In genomic region chr11:114819110-114819509, GRCm38 (mm10) we compare ENCODE assay signal across 39 mouse cellular contexts. TPM values are rescaled to one million over a fixed set of nuclear protein-coding genes. Genes with fewer than 3 reads are reported as not detected.
A peak's percentile ranks its signal among the peaks of the same experiment; 100 is the strongest.
DNase-seq lines count a peak whose midpoint lies in the region; ATAC-seq and TF ChIP-seq lines count a peak whose summit lies in the region.
"Had no signal": no experiment of that assay in that cellular context is flagged by ENCODE, and none has a peak within 500 bp of the region (broad histone marks: within the 10 kb centered on the region; RNA-seq: fewer than 3 reads in every experiment).

No protein-coding gene starts in this region.

- DNase-seq in heart, embryonic 10.5 days (ENCODE audit: low spot score) = no peak
- no peak for DNase-seq in heart, postnatal 25 days (ENCODE audit: low spot score)
- no peak for DNase-seq in lung, embryonic 14.5 days
- no peak for DNase-seq in lung, adult 18-20 months
- no peak for DNase-seq in embryonic facial prominence, embryonic 11.5 days (ENCODE audit: low spot score)
- no peak for DNase-seq in layer of hippocampus, postnatal 14 days (ENCODE audit: low spot score in 2 of 2)
- DNase-seq in kidney, adult 2 months = no peak
- DNase-seq: adrenal gland, postnatal 25 days; cerebellum, adult 11-12 months; cerebellum, adult 9-11 months; forebrain, postnatal 0 days; heart, adult 2 months; kidney, adult 9 months; kidney, postnatal 10 days; layer of hippocampus, adult 9-11 months; liver, embryonic 13.5 days; lung, adult 2 months; lung, postnatal 36 days; midbrain, embryonic 14.5 days; right cerebral cortex, adult 18-20 months; spleen, adult 18-20 months; thymus, postnatal 4 days had no signal

- WGBS in heart, embryonic 10.5 days = 50% methylated on average over 2 of the region's 2 CpGs
- 30% methylated on average over 2 of the region's 2 CpGs for WGBS in lung, embryonic 14.5 days
- 8% methylated on average over 2 of the region's 2 CpGs for WGBS in embryonic facial prominence, embryonic 11.5 days
- 78% methylated on average over 2 of the region's 2 CpGs for WGBS in kidney, adult 2 months

- peaks cover 3% of the 10 kb centered on the region; the same call in 1 of the 2 replicates for H3K27me3 ChIP-seq in heart, embryonic 10.5 days (ENCODE audit: insufficient read depth, poor library complexity, severe bottlenecking)
- no peaks in the 10 kb centered on the region for H3K27me3 ChIP-seq in lung, embryonic 14.5 days (ENCODE audit: insufficient read depth, low read length)
- no peaks in the 10 kb centered on the region for H3K27me3 ChIP-seq in ES-Bruce4 (ENCODE audit: control insufficient read depth, insufficient read depth, low read length, poor library complexity, severe bottlenecking)
- H3K27me3 ChIP-seq in embryonic facial prominence, embryonic 11.5 days (ENCODE audit: control insufficient read depth, insufficient read depth, low read length) = no peaks in the 10 kb centered on the region
- no peaks in the 10 kb centered on the region for H3K27me3 ChIP-seq in kidney, adult 2 months (replicated peaks; ENCODE audit: control insufficient read depth, insufficient read depth, low read length)
- H3K27me3 ChIP-seq: embryonic facial prominence, embryonic 13.5 days; limb, embryonic 13.5 days; neural tube, embryonic 12.5 days had no signal

- H3K4me3 ChIP-seq in heart, embryonic 10.5 days = no peak overlapping the region
- no peak overlapping the region for H3K4me3 ChIP-seq in lung, embryonic 14.5 days (ENCODE audit: low read depth, low read length)
- no peak overlapping the region for H3K4me3 ChIP-seq in ES-Bruce4 (ENCODE audit: low read depth, low read length)
- H3K4me3 ChIP-seq in embryonic facial prominence, embryonic 11.5 days (ENCODE audit: low read depth, low read length) = no peak overlapping the region
- no peak overlapping the region for H3K4me3 ChIP-seq in kidney, adult 2 months (ENCODE audit: insufficient read depth, low read depth, low read length)
- H3K4me3 ChIP-seq: embryonic facial prominence, embryonic 13.5 days; heart, adult 2 months; limb, embryonic 13.5 days; liver, embryonic 13.5 days; neural tube, embryonic 12.5 days had no signal

- TF ChIP-seq CTCF in lung, embryonic 14.5 days (IDR thresholded peaks at IDR 0.05; ENCODE audit: low read depth) = no peak
- no peak for TF ChIP-seq CTCF in ES-Bruce4 (IDR thresholded peaks at IDR 0.05; ENCODE audit: low read depth, low read length)
- TF ChIP-seq CTCF in kidney, adult 2 months (conservative IDR thresholded peaks at IDR 0.05; ENCODE audit: insufficient read depth, insufficient read length, low read depth, low read length) = no peak

- intact Hi-C loops in heart, postnatal 25 days (cut with DNase I) = loop anchor here (10.0 kb wide), 1 partner anchor 236 kb away; no protein-coding TSS in a partner anchor

- no peaks in the 10 kb centered on the region for H3K9me3 ChIP-seq in heart, embryonic 10.5 days
- H3K9me3 ChIP-seq in lung, embryonic 14.5 days (ENCODE audit: low read depth, low read length) = no peaks in the 10 kb centered on the region
- no peaks in the 10 kb centered on the region; the same call in 1 of the 2 replicates for H3K9me3 ChIP-seq in ES-Bruce4 (replicated peaks; ENCODE audit: control insufficient read depth, insufficient read depth, low read length, poor library complexity, severe bottlenecking)
- H3K9me3 ChIP-seq in embryonic facial prominence, embryonic 11.5 days (replicated peaks; ENCODE audit: control insufficient read depth, low read length) = no peaks in the 10 kb centered on the region
- H3K9me3 ChIP-seq: embryonic facial prominence, embryonic 13.5 days; limb, embryonic 13.5 days; liver, embryonic 13.5 days; megakaryocyte, embryonic 14.5 days; neural tube, embryonic 12.5 days had no signal

- no peak for TF ChIP-seq POLR2A in ES-Bruce4 (IDR thresholded peaks at IDR 0.05; ENCODE audit: insufficient read depth, low read length)
- TF ChIP-seq POLR2A in kidney, adult 2 months (IDR thresholded peaks at IDR 0.05; ENCODE audit: low read depth, low read length) = no peak

- TF ChIP-seq EP300 in ES-Bruce4 (IDR thresholded peaks at IDR 0.05; ENCODE audit: insufficient read depth, low read depth, low read length) = peak; percentile 57; the same call in 1 of the 2 replicates

- H3K4me2 ChIP-seq in lung, embryonic 14.5 days = no peak overlapping the region
- no peak overlapping the region for H3K4me2 ChIP-seq in embryonic facial prominence, embryonic 11.5 days (ENCODE audit: low read depth, low read length)
- H3K4me2 ChIP-seq: embryonic facial prominence, embryonic 13.5 days; limb, embryonic 13.5 days; liver, embryonic 13.5 days; neural tube, embryonic 12.5 days had no signal

- H3K36me3 ChIP-seq in heart, embryonic 10.5 days = no peaks in the 10 kb centered on the region
- H3K36me3 ChIP-seq in lung, embryonic 14.5 days (ENCODE audit: insufficient read depth) = no peaks in the 10 kb centered on the region
- H3K36me3 ChIP-seq in ES-Bruce4 (ENCODE audit: control insufficient read depth, insufficient read depth, low read length, poor library complexity, severe bottlenecking) = no peaks in the 10 kb centered on the region
- no peaks in the 10 kb centered on the region for H3K36me3 ChIP-seq in embryonic facial prominence, embryonic 11.5 days (replicated peaks; ENCODE audit: control insufficient read depth, insufficient read depth, low read depth, low read length)
- no peaks in the 10 kb centered on the region for H3K36me3 ChIP-seq in kidney, adult 2 months (ENCODE audit: control insufficient read depth, insufficient read depth, low read length)
- H3K36me3 ChIP-seq: embryonic facial prominence, embryonic 13.5 days; limb, embryonic 13.5 days; liver, embryonic 13.5 days; neural tube, embryonic 12.5 days had no signal

- ATAC-seq in lung, embryonic 14.5 days (ENCODE audit: insufficient read depth) = no peak
- ATAC-seq in embryonic facial prominence, embryonic 11.5 days (replicated peaks; ENCODE audit: insufficient number of reproducible peaks, low FRiP score, low TSS enrichment, low read depth) = no peak
- ATAC-seq: forebrain, postnatal 0 days; intestine, embryonic 16.5 days had no signal

- H3K9ac ChIP-seq in lung, embryonic 14.5 days = no peak overlapping the region
- H3K9ac ChIP-seq in ES-Bruce4 (ENCODE audit: low read depth, poor library complexity, severe bottlenecking) = no peak overlapping the region
- H3K9ac ChIP-seq in embryonic facial prominence, embryonic 11.5 days (replicated peaks; ENCODE audit: low read length) = 0 out of 2 replicates have a peak overlapping the region, but pooled peaks have one; percentile 22
- H3K9ac ChIP-seq: embryonic facial prominence, embryonic 13.5 days; forebrain, postnatal 0 days; limb, embryonic 13.5 days; liver, embryonic 13.5 days; neural tube, embryonic 12.5 days had no signal

- peaks cover 48% of the 10 kb centered on the region for H3K4me1 ChIP-seq in heart, embryonic 10.5 days
- peaks cover 5% of the 10 kb centered on the region for H3K4me1 ChIP-seq in lung, embryonic 14.5 days (ENCODE audit: insufficient read depth)
- H3K4me1 ChIP-seq in ES-Bruce4 (ENCODE audit: control insufficient read depth, insufficient read depth, low read length) = peaks cover 12% of the 10 kb centered on the region
- H3K4me1 ChIP-seq in embryonic facial prominence, embryonic 11.5 days (ENCODE audit: control insufficient read depth, insufficient read depth, low read length) = peaks cover 12% of the 10 kb centered on the region
- H3K4me1 ChIP-seq in kidney, adult 2 months (ENCODE audit: control insufficient read depth, insufficient read depth, low read length) = peaks cover 17% of the 10 kb centered on the region; the same call in 1 of the 2 replicates

- H3K27ac ChIP-seq in heart, embryonic 10.5 days = peak overlapping the region; percentile 71; the same call in 1 of the 2 replicates
- H3K27ac ChIP-seq in lung, embryonic 14.5 days (ENCODE audit: low read depth) = peak overlapping the region; percentile 77; the same call in 1 of the 2 replicates
- peak overlapping the region; percentile 5 for H3K27ac ChIP-seq in ES-Bruce4 (ENCODE audit: insufficient read depth, low read length)
- H3K27ac ChIP-seq in embryonic facial prominence, embryonic 11.5 days (replicated peaks; ENCODE audit: low read depth, low read length) = no peak overlapping the region
- no peak overlapping the region for H3K27ac ChIP-seq in kidney, adult 2 months (ENCODE audit: insufficient read depth, low read depth, low read length)
- H3K27ac ChIP-seq: embryonic facial prominence, embryonic 13.5 days; heart, adult 2 months; limb, embryonic 13.5 days; liver, embryonic 13.5 days; neural tube, embryonic 12.5 days had no signal

RNA-seq across cellular contexts. Expression of gene Gpr142, which starts 20.4 kb away (rescaled TPM):
- not detected in 2 replicates for polyA plus RNA-seq in heart, embryonic 10.5 days (2016; fragmentation: Nextera tagmentation; extraction: Ambion mirVana)
- not detected for total RNA-seq in heart, postnatal 25 days (2021)
- polyA plus RNA-seq in lung, embryonic 14.5 days (2014; fragmentation: Nextera tagmentation; extraction: Ambion mirVana) = 0.28 TPM in 1 of 2 replicates, not detected in the other
- not detected in 2 replicates for polyA plus RNA-seq in ES-Bruce4 (2011; ENCODE audit: insufficient read depth, insufficient read length, low read depth, missing spikeins)
- not detected in 2 replicates for polyA plus RNA-seq in embryonic facial prominence, embryonic 11.5 days (2014; fragmentation: Nextera tagmentation; extraction: Ambion mirVana)
- total RNA-seq in layer of hippocampus, postnatal 14 days (2021) = not detected
- polyA plus RNA-seq in kidney, adult 2 months (2012; rRNA removed) = not detected in 2 replicates
- total RNA-seq: adrenal gland, adult 18-20 months; adrenal gland, postnatal 25 days; common myeloid progenitor, adult 5-6 weeks; forebrain, postnatal 0 days; gastrocnemius, adult 8-10 months; gastrocnemius, postnatal 4 days; heart, adult 2 months; hematopoietic stem cell, adult 5-6 weeks; left cerebral cortex, adult 18-20 months; left cerebral cortex, postnatal 14 days had no signal
- polyA plus RNA-seq: embryonic facial prominence, embryonic 13.5 days; forebrain, embryonic 11.5 days; forebrain, postnatal 0 days; heart, adult 2 months; heart, embryonic 14.5 days; large intestine, adult 2 months; limb, embryonic 13.5 days; liver, embryonic 13.5 days; lung, adult 2 months; midbrain, embryonic 14.5 days; neural tube, embryonic 12.5 days; thymus, postnatal 0 days had no signal

RNA-seq across cellular contexts. Expression of gene Btbd17, which starts 23.4 kb away (rescaled TPM):
- 0.21 and 0.34 TPM in 2 replicates for polyA plus RNA-seq in heart, embryonic 10.5 days (2016; fragmentation: Nextera tagmentation; extraction: Ambion mirVana)
- not detected for total RNA-seq in heart, postnatal 25 days (2021)
- polyA plus RNA-seq in lung, embryonic 14.5 days (2014; fragmentation: Nextera tagmentation; extraction: Ambion mirVana) = 0.65 and 1.3 TPM in 2 replicates
- polyA plus RNA-seq in ES-Bruce4 (2011; ENCODE audit: insufficient read depth, insufficient read length, low read depth, missing spikeins) = 0.93 TPM in 1 of 2 replicates, not detected in the other
- 9.5 and 9.8 TPM in 2 replicates for polyA plus RNA-seq in embryonic facial prominence, embryonic 11.5 days (2014; fragmentation: Nextera tagmentation; extraction: Ambion mirVana)
- total RNA-seq in layer of hippocampus, postnatal 14 days (2021) = 10 to 100 TPM; 31.5 to 34.9 TPM
- 0.12 and 0.13 TPM in 2 replicates for polyA plus RNA-seq in kidney, adult 2 months (2012; rRNA removed)
- total RNA-seq: adrenal gland, adult 18-20 months; adrenal gland, postnatal 25 days; common myeloid progenitor, adult 5-6 weeks; gastrocnemius, adult 8-10 months; heart, adult 2 months; hematopoietic stem cell, adult 5-6 weeks had no signal
- polyA plus RNA-seq: heart, embryonic 14.5 days; thymus, postnatal 0 days had no signal

RNA-seq across cellular contexts. Expression of gene Gprc5c, which starts 31.8 kb away (rescaled TPM):
- polyA plus RNA-seq in heart, embryonic 10.5 days (2016; fragmentation: Nextera tagmentation; extraction: Ambion mirVana) = 36.6 and 46.3 TPM in 2 replicates
- 1 to 10 TPM; 6.4 to 9.7 TPM for total RNA-seq in heart, postnatal 25 days (2021)
- 34.7 and 39.2 TPM in 2 replicates for polyA plus RNA-seq in lung, embryonic 14.5 days (2014; fragmentation: Nextera tagmentation; extraction: Ambion mirVana)
- 48.8 and 57.0 TPM in 2 replicates for polyA plus RNA-seq in ES-Bruce4 (2011; ENCODE audit: insufficient read depth, insufficient read length, low read depth, missing spikeins)
- polyA plus RNA-seq in embryonic facial prominence, embryonic 11.5 days (2014; fragmentation: Nextera tagmentation; extraction: Ambion mirVana) = 31.5 and 36.4 TPM in 2 replicates
- 1 to 10 TPM; 4.7 to 6.0 TPM for total RNA-seq in layer of hippocampus, postnatal 14 days (2021)
- polyA plus RNA-seq in kidney, adult 2 months (2012; rRNA removed) = 241 and 285 TPM in 2 replicates
- total RNA-seq: common myeloid progenitor, adult 5-6 weeks; hematopoietic stem cell, adult 5-6 weeks had no signal

RNA-seq across cellular contexts. Expression of gene Kif19a, which starts 53.9 kb away (rescaled TPM):
- polyA plus RNA-seq in heart, embryonic 10.5 days (2016; fragmentation: Nextera tagmentation; extraction: Ambion mirVana) = 0.14 TPM in 1 of 2 replicates, not detected in the other
- under 1 TPM; 0.13 to 0.25 TPM for total RNA-seq in heart, postnatal 25 days (2021)
- 0.29 TPM in 1 of 2 replicates, not detected in the other for polyA plus RNA-seq in lung, embryonic 14.5 days (2014; fragmentation: Nextera tagmentation; extraction: Ambion mirVana)
- polyA plus RNA-seq in ES-Bruce4 (2011; ENCODE audit: insufficient read depth, insufficient read length, low read depth, missing spikeins) = 1.0 and 1.4 TPM in 2 replicates
- 0.81 and 2.1 TPM in 2 replicates for polyA plus RNA-seq in embryonic facial prominence, embryonic 11.5 days (2014; fragmentation: Nextera tagmentation; extraction: Ambion mirVana)
- 10 to 100 TPM; 15.4 to 18.9 TPM for total RNA-seq in layer of hippocampus, postnatal 14 days (2021)
- 0.38 and 0.42 TPM in 2 replicates for polyA plus RNA-seq in kidney, adult 2 months (2012; rRNA removed)
- total RNA-seq: common myeloid progenitor, adult 5-6 weeks had no signal

Comparison
In these comparisons a context has a peak if more than half of its experiments do, and no peak if none do; other contexts are left out.
1. H3K27ac ChIP-seq: peak in heart, embryonic 10.5 days (single experiment), lung, embryonic 14.5 days (single experiment) and ES-Bruce4 (single experiment); none in embryonic facial prominence, embryonic 11.5 days (single experiment) and kidney, adult 2 months (single experiment).